Mouse (Mus musculus) lung, embryonic 16.5 days (tissue): ENCODE measurements around the gene Gm10061. TPM values are rescaled to one million over a fixed set of nuclear protein-coding genes. Genes with fewer than 3 reads are reported as not detected.
"Not testable (repeated sequence)": the region's sequence is repeated elsewhere in the genome, so short reads cannot be mapped to it uniquely, and the experiment has no call there.

Source experiments
- ATAC-seq: fragments of 200-750 bp; cut with Nextera tagmentation; 2 replicates; pipeline ENCODE4 v1.8.0; 2017; ENCODE audit warnings: low read depth, mild to moderate bottlenecking, moderate library complexity
- H3K27ac ChIP-seq: fragments of 300-500 bp; sonication (generic); 2 replicates; pipeline ENCODE4 v1.5.1; 2014; ENCODE audit warnings: mild to moderate bottlenecking, control low read depth, low read length
- H3K27me3 ChIP-seq: fragments of 300-500 bp; sonication (generic); 2 replicates; pipeline ENCODE4 v1.6.1; 2014; ENCODE audit warnings: low read depth, low read length, mixed read lengths; ENCODE audit not compliant: control insufficient read depth, insufficient read depth
- H3K36me3 ChIP-seq: fragments of 300-500 bp; sonication (generic); 2 replicates; pipeline ENCODE4 v1.6.1; 2014; ENCODE audit warnings: low read length; ENCODE audit not compliant: control insufficient read depth, insufficient read depth
- H3K4me1 ChIP-seq: fragments of 300-500 bp; sonication (generic); replicated peaks from 2 replicates; pipeline ENCODE4 v1.6.1; 2014; ENCODE audit warnings: low read length, mixed read lengths; ENCODE audit not compliant: control insufficient read depth, insufficient read depth
- H3K4me2 ChIP-seq: fragments of 300-500 bp; sonication (generic); 2 replicates; pipeline ENCODE4 v1.6.1; 2014; ENCODE audit warnings: low read depth, low read length, control low read depth
- H3K4me3 ChIP-seq: fragments of 300-500 bp; sonication (generic); 2 replicates; pipeline ENCODE4 v1.5.1; 2014; ENCODE audit warnings: mild to moderate bottlenecking, low read length, control low read depth
- H3K9ac ChIP-seq: fragments of 300-500 bp; sonication (generic); 2 replicates; pipeline ENCODE4 v1.6.1; 2014; ENCODE audit warnings: low read length, control low read depth
- H3K9me3 ChIP-seq: fragments of 300-500 bp; sonication (generic); 2 replicates; pipeline ENCODE4 v1.6.1; 2016; ENCODE audit warnings: low read length; ENCODE audit not compliant: control insufficient read depth
- WGBS: fragments of 180-500 bp; shearing (Covaris S2); extraction: QIAGEN DNeasy Blood & Tissue Kit; methylation state at CpG from one replicate; pipeline ENCODE4 v1.1.7; 2014; 5-methylcytosine and 5-hydroxymethylcytosine counted together
- polyA plus RNA-seq: library from polyadenylated mRNA; unstranded; fragments of >200 nt; fragmentation: Nextera tagmentation; extraction: Ambion mirVana; gene quantifications from 2 replicates; pipeline ENCODE4 v1.2.1, GENCODE M21; 2015

Gm10061 gene
- not detected in 2 replicates for polyA plus RNA-seq

GRCm38 (mm10) chr16:89150786-89151185 lies at the start of gene Gm10061:
Gene Gm10061 (plus strand): TSS chr16:89151086.
- no peak within 1 kb of the TSS for H3K27ac ChIP-seq
- no peaks in the 10 kb centered on the region for H3K9me3 ChIP-seq
- H3K27me3 ChIP-seq = no peaks in the 10 kb centered on the region
- H3K4me2 ChIP-seq = no peak within 1 kb of the TSS
- H3K36me3 ChIP-seq = no peaks in the 10 kb centered on the region
- H3K9ac ChIP-seq = no peak within 1 kb of the TSS
- H3K4me1 ChIP-seq = no peaks in the 10 kb centered on the region
- ATAC-seq = no peak
- no peak within 1 kb of the TSS for H3K4me3 ChIP-seq
- 97% methylated on average over 1 of the region's 1 CpGs for WGBS

DNA sequence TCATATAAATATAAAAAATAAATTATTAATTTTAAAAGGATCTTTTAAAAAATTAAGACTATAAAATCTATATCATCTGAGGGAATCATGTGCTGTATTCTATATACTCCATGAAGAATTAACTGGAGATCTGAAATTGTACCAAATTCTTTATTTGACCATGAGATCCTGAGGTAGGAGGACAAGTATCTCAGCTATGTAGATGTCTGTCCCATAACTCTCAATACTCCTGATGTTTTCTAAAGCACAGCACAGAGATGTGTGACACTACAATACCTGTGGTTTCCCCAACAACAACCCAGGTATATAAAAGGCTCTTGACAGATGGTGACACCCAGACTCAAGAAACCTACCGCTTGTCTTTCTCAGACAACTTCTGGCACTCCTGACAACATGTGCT lies 10.3 kb upstream of the Gm10061 start, which contains the start of gene Gm6358:
Gene Gm6358, plus strand, starts transcription at position 301 of the 400 bp plus-strand sequence.
- Histone ChIP-seq H3K4me3 (no peak within 1 kb of the TSS), H3K4me2 (no peak within 1 kb of the TSS), H3K36me3 (no peaks in the 10 kb centered on the region), H3K4me1 (no peaks in the 10 kb centered on the region), H3K9ac (no peak within 1 kb of the TSS), H3K27ac (no peak within 1 kb of the TSS), H3K27me3 (no peaks in the 10 kb centered on the region), H3K9me3 (no peaks in the 10 kb centered on the region)
- WGBS = 93% methylated on average over 1 of the region's 1 CpGs
- ATAC-seq = no peak

GRCm38 (mm10) chr16:89157652-89158051 lies 6.8 kb downstream of the Gm10061 start, which contains the start of gene Gm9789:
Gene Gm9789 (plus strand): TSS chr16:89157952.
- Histone ChIP-seq H3K9me3 (no peaks in the 10 kb centered on the region), H3K9ac (no peak within 1 kb of the TSS), H3K4me1 (no peaks in the 10 kb centered on the region), H3K27ac (no peak within 1 kb of the TSS), H3K36me3 (no peaks in the 10 kb centered on the region), H3K4me3 (no peak within 1 kb of the TSS), H3K4me2 (no peak within 1 kb of the TSS), H3K27me3 (no peaks in the 10 kb centered on the region)
- no peak for ATAC-seq
- 73% methylated on average over 4 of the region's 4 CpGs for WGBS

DNA sequence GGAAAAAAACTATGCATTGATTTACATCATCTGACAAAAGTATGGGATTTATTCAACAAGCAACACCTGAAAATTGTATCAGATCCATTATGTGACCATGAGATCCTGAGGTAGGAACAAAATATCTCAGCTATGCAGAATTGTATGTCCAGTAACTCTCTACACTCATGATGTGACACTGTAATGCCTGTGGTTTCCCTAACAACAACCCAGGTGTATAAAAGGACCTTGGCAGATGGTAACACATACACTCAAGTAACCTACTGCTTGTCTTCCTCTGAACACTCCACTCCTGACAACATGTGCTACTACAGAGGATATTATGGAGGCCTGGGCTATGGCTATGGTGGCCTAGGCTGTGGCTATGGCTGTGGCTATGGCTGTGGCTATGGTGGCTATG lies 18.3 kb downstream of the Gm10061 start, which contains the start of gene Gm7735:
Gene Gm7735, plus strand, starts transcription at position 301 of the 400 bp plus-strand sequence.
- not testable (repeated sequence) for H3K4me3 ChIP-seq, H3K9ac ChIP-seq, H3K36me3 ChIP-seq, ATAC-seq, H3K9me3 ChIP-seq, H3K4me1 ChIP-seq, H3K27ac ChIP-seq, H3K4me2 ChIP-seq, H3K27me3 ChIP-seq

- no peak within 1 kb of the TSS for H3K4me2 ChIP-seq
- H3K4me1 ChIP-seq = no peaks in the 10 kb centered on the region
- no peak within 1 kb of the TSS for H3K9ac ChIP-seq
- no peaks in the 10 kb centered on the region for H3K36me3 ChIP-seq
- no peaks in the 10 kb centered on the region for H3K27me3 ChIP-seq
- 67% methylated on average over 2 of the region's 2 CpGs for WGBS
- no peak for ATAC-seq
- H3K27ac ChIP-seq = no peak within 1 kb of the TSS
- H3K4me3 ChIP-seq = no peak within 1 kb of the TSS
- no peaks in the 10 kb centered on the region for H3K9me3 ChIP-seq
These were observed 23.5 kb downstream of the Gm10061 start, which contains the start of gene 1110057P08Rik for GRCm38 (mm10) chr16:89174435-89174834. Gene 1110057P08Rik (plus strand): TSS chr16:89174735.

GRCm38 (mm10) chr16:89188621-89189020 lies 37.7 kb downstream of the Gm10061 start:
- Histone ChIP-seq H3K27me3 (no peaks in the 10 kb centered on the region), H3K36me3 (no peaks in the 10 kb centered on the region), H3K4me2 (no peak overlapping the region), H3K9ac (no peak overlapping the region), H3K27ac (no peak overlapping the region), H3K4me1 (no peaks in the 10 kb centered on the region), H3K9me3 (no peaks in the 10 kb centered on the region), H3K4me3 (no peak overlapping the region)
- ATAC-seq = no peak
- 67% methylated on average over 4 of the region's 4 CpGs for WGBS

Other genes with a start within 250 kb of the Gm10061 start
- gene Krtap19-9b, start 218.8 kb upstream of the Gm10061 start, polyA plus RNA-seq = not detected in 2 replicates
- gene Krtap16-3, start 188.2 kb upstream of the Gm10061 start, polyA plus RNA-seq = not detected in 2 replicates
- gene Krtap22-2, start 140.3 kb upstream of the Gm10061 start, polyA plus RNA-seq = not detected in 2 replicates
- not detected in 2 replicates for gene Gm10229, start 135.8 kb upstream of the Gm10061 start, polyA plus RNA-seq
- gene Krtap6-1, start 119.4 kb upstream of the Gm10061 start, polyA plus RNA-seq = not detected in 2 replicates
- not detected in 2 replicates for gene Gm10228, start 109.6 kb upstream of the Gm10061 start, polyA plus RNA-seq
- gene Krtap6-5, start 103.2 kb upstream of the Gm10061 start, polyA plus RNA-seq = not detected in 2 replicates
- not detected in 2 replicates for gene 1110025L11Rik, start 87.1 kb upstream of the Gm10061 start, polyA plus RNA-seq
- not detected in 2 replicates for gene Krtap6-3, start 67.1 kb upstream of the Gm10061 start, polyA plus RNA-seq
- gene Gm6358, start 10.2 kb upstream of the Gm10061 start, polyA plus RNA-seq = not detected in 2 replicates
- gene Gm9789, start 6.9 kb downstream of the Gm10061 start, polyA plus RNA-seq = not detected in 2 replicates
- gene Gm7735, start 18.4 kb downstream of the Gm10061 start, polyA plus RNA-seq = not detected in 2 replicates
- not detected in 2 replicates for gene 1110057P08Rik, start 23.6 kb downstream of the Gm10061 start, polyA plus RNA-seq
- gene Krtap20-2, start 54.8 kb downstream of the Gm10061 start, polyA plus RNA-seq = not detected in 2 replicates